Mouse (Mus musculus): ENCODE data around the gene Maea. TPM values are rescaled to one million over a fixed set of nuclear protein-coding genes. Genes with fewer than 3 reads are reported as not detected.

The Maea gene
- polyA plus RNA-seq, 1 experiment from 2014 or later, result 107 TPM

- Histone ChIP-seq H3K36me3 (ENCODE audit: poor library complexity, severe bottlenecking) (peaks cover 12% of the 10 kb centered on the region), H3K9me3 (replicated peaks) (no peaks in the 10 kb centered on the region), H3K9ac (no peak overlapping the region), H3K27me3 (peaks cover 9% of the 10 kb centered on the region; the same call in 1 of the 2 replicates), H3K27ac (no peak overlapping the region), H3K4me1 (no peaks in the 10 kb centered on the region), H3K4me2 (no peak overlapping the region), H3K4me3 (no peak overlapping the region)
- no peak for ATAC-seq
- 77% methylated on average over 3 of the region's 3 CpGs for WGBS
These were observed 85.0 kb downstream of the Maea start for GRCm38 (mm10) chr5:33420313-33420712.

Other genes with a start within 250 kb of the Maea start
- gene Slc5a1, start 231.3 kb upstream of the Maea start, polyA plus RNA-seq (2015; fragmentation: Nextera tagmentation; extraction: Ambion mirVana), result 0.04 TPM in 1 of 2 replicates, not detected in the other
- gene Spon2, start 117.1 kb upstream of the Maea start, polyA plus RNA-seq (2015; fragmentation: Nextera tagmentation; extraction: Ambion mirVana), result 1.1 and 1.9 TPM in 2 replicates
- gene Ctbp1, start 60.5 kb upstream of the Maea start, polyA plus RNA-seq (2015; fragmentation: Nextera tagmentation; extraction: Ambion mirVana), result 488 and 509 TPM in 2 replicates
- 8.0 and 8.2 TPM in 2 replicates for gene Uvssa, start 43.0 kb downstream of the Maea start, polyA plus RNA-seq (2015; fragmentation: Nextera tagmentation; extraction: Ambion mirVana)
- not detected in 2 replicates for gene Nkx1-1, start 98.5 kb downstream of the Maea start, polyA plus RNA-seq (2015; fragmentation: Nextera tagmentation; extraction: Ambion mirVana)